Mouse (Mus musculus) central nervous system, embryonic 18 days (tissue): ENCODE data around the gene Acadsb. TPM values are rescaled to one million over a fixed set of nuclear protein-coding genes. Genes with fewer than 3 reads are reported as not detected.

Experiments
- polyA plus RNA-seq: library from polyadenylated mRNA; depleted of rRNA; stranded (reverse); fragments of >200 nt; gene quantifications from 2 replicates; pipeline ENCODE4 v1.2.3, GENCODE M21; 2012; rRNA removed

Acadsb gene
- 34.3 and 37.3 TPM in 2 replicates for polyA plus RNA-seq

GRCm38 (mm10) chr7:131410416-131411058, at the start of gene Acadsb, which contains the start of gene Ikzf5:
Gene Acadsb, plus strand, starts transcription at chr7:131410601.
Gene Ikzf5, minus strand, starts transcription at chr7:131410521.

GRCm38 (mm10) chr7:131362615-131363300, 47.6 kb upstream of the Acadsb start, which contains the start of gene 2310057M21Rik:
Gene 2310057M21Rik, minus strand, starts transcription at chr7:131362759.

DNA sequence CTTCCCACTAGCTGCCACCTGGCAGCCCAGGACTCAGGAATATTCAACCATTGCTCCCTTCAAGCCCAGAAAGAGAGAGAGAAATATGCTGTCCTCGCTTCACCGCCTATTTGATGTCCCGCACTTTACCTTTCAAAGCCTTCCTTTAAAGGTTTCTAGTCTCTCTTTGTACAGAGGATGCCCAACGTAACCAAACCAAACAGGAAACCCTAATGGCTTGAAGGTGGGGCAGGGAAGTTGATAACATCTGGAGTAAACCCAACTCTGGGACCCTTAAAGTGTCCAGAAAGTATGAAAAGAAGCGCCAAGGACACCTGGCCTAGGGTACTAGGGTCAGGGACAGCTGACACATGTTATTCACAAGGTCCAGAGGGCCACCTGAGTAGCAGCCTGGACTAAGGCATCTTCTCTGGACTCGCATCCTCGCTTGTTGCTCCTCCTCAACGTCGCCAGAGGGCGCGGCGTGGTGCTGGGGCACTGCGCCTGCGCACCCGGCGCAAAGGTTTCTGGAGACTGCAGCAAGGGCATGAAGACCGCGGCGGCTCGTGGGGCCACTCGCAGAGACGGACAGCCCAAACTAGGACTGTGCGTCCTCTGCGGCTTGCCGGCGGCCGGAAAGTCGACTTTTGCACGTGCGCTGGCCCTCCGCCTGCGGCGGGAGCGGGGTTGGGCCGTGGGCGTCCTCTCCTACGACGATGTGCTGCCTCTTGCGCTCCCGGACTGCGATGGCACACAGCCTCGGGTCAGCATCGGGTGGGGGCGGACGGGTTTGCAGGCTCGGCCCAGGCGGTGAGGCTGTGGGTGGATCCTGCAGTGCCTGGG, 39.5 kb upstream of the Acadsb start, which contains the start of gene Pstk:
Gene Pstk (plus strand): TSS at position 494 of the 822 bp plus-strand sequence.

Other genes starting within 250 kb of the Acadsb start
- gene 5430419D17Rik, start 236.2 kb upstream of the Acadsb start, polyA plus RNA-seq, result 0.04 TPM in 2 replicates
- gene Cuzd1, start 88.3 kb upstream of the Acadsb start, polyA plus RNA-seq, result 0.11 and 0.12 TPM in 2 replicates
- 0.27 and 0.40 TPM in 2 replicates for gene Fam24b, start 81.1 kb upstream of the Acadsb start, polyA plus RNA-seq
- gene Fam24a, start 76.7 kb upstream of the Acadsb start, polyA plus RNA-seq, result not detected in 2 replicates
- gene 2310057M21Rik, start 47.8 kb upstream of the Acadsb start, polyA plus RNA-seq, result 19.1 and 20.4 TPM in 2 replicates
- gene Pstk, start 39.5 kb upstream of the Acadsb start, polyA plus RNA-seq, result 41.5 and 46.1 TPM in 2 replicates
- gene Ikzf5, start 80 bp upstream of the Acadsb start, polyA plus RNA-seq, result 15.1 and 15.7 TPM in 2 replicates
- 0.82 and 1.0 TPM in 2 replicates for gene Hmx3, start 132.3 kb downstream of the Acadsb start, polyA plus RNA-seq
- 0.41 and 0.65 TPM in 2 replicates for gene Hmx2, start 138.2 kb downstream of the Acadsb start, polyA plus RNA-seq
- gene Bub3, start 149.6 kb downstream of the Acadsb start, polyA plus RNA-seq, result 117 and 119 TPM in 2 replicates